Mouse (Mus musculus) spleen, adult 2 months (tissue): ENCODE data around the gene Psmd8. TPM values are rescaled to one million over a fixed set of nuclear protein-coding genes. Genes with fewer than 3 reads are reported as not detected.

ENCODE experiments used
- DNase-seq, 2 experiments: peaks; one replicate each; pipeline versions ENCODE4 v3.0.0 to v3.0.0-alpha.2; 2012 to 2021; ENCODE audit warnings: low spot score in 2 of 2, low read depth in 1 of 2
- H3K27ac ChIP-seq: fragments of 200-500 bp; 2 replicates; pipeline ENCODE4 v1.5.1; 2012; ENCODE audit warnings: low read length, inconsistent platforms; ENCODE audit not compliant: insufficient read depth
- H3K27me3 ChIP-seq: fragments of 200-500 bp; 2 replicates; pipeline ENCODE4 v1.6.1; 2012; ENCODE audit warnings: mild to moderate bottlenecking, moderate library complexity, low read length, inconsistent platforms; ENCODE audit not compliant: control insufficient read depth, insufficient read depth
- H3K36me3 ChIP-seq: fragments of 200-500 bp; 2 replicates; pipeline ENCODE4 v1.6.1; 2012; ENCODE audit warnings: mild to moderate bottlenecking, low read length, inconsistent platforms; ENCODE audit not compliant: control insufficient read depth, insufficient read depth
- H3K4me1 ChIP-seq: fragments of 200-500 bp; 2 replicates; pipeline ENCODE4 v1.6.1; 2011; ENCODE audit warnings: inconsistent platforms; ENCODE audit not compliant: control insufficient read depth, insufficient read depth, insufficient read length
- H3K4me3 ChIP-seq: fragments of 200-500 bp; 2 replicates; pipeline ENCODE4 v1.5.1; 2011; ENCODE audit warnings: mild to moderate bottlenecking, inconsistent platforms; ENCODE audit not compliant: insufficient read depth, insufficient read length; ENCODE audit errors: extremely low read depth
- CTCF ChIP-seq: fragments of 200-500 bp; IDR thresholded peaks from 2 replicates; pipeline ENCODE4 v1.5.1; 2011; ENCODE audit warnings: mild to moderate bottlenecking, inconsistent platforms; ENCODE audit not compliant: insufficient read depth, insufficient read length, insufficient replicate concordance; ENCODE audit errors: extremely low read depth
- POLR2A ChIP-seq: fragments of 200-500 bp; IDR thresholded peaks from 2 replicates; pipeline ENCODE4 v1.6.1; 2011; ENCODE audit warnings: low read depth, low read length, inconsistent platforms
- WGBS: fragments of 180-500 bp; shearing (Covaris S2); methylation state at CpG from one replicate; pipeline ENCODE4 v1.1.7; 2018; 5-methylcytosine and 5-hydroxymethylcytosine counted together
- polyA plus RNA-seq: library from polyadenylated mRNA; depleted of rRNA; stranded (reverse); fragments of >200 nt; gene quantifications from 2 replicates; pipeline ENCODE4 v1.2.3, GENCODE M21; 2012

Psmd8 gene
- polyA plus RNA-seq, 1 experiment = 82.0 TPM

GRCm38 (mm10) chr7:29179323-29179722, 1.2 kb downstream of the Psmd8 start:
- no peak overlapping the region for H3K27ac ChIP-seq
- H3K27me3 ChIP-seq = no peaks in the 10 kb centered on the region
- DNase-seq = no peak
- peak overlapping the region; percentile 10; the same call in 1 of the 2 replicates for H3K4me3 ChIP-seq
- peaks cover 21% of the 10 kb centered on the region for H3K36me3 ChIP-seq
- H3K4me1 ChIP-seq = peaks cover 9% of the 10 kb centered on the region; the same call in 1 of the 2 replicates
- WGBS = 18% methylated on average over 7 of the region's 7 CpGs
- TF ChIP-seq POLR2A = no peak
- TF ChIP-seq CTCF = no peak

DNA sequence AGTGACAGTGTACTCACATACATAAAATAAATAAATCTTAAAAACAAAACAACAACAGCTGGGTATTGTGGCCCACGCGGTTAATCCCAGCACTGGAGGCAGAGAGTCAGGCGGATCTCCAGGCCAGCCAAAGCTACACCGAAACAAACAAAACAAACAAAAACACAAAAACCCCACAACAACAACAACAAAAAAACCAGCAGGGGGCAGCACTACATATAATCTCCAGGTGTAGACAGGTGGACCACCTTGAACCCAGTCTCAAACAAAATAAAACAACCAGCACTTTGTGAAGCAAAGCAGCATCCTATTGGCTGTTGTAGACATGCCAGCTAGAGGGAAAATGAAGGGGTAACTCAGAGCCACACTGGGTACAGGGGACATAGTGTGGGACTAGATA, 2.4 kb downstream of the Psmd8 start:
- TF ChIP-seq CTCF (no peak), POLR2A (no peak)
- no peak for DNase-seq
- Histone ChIP-seq H3K4me3 (no peak overlapping the region), H3K36me3 (peaks cover 29% of the 10 kb centered on the region), H3K4me1 (peaks cover 9% of the 10 kb centered on the region; the same call in 1 of the 2 replicates), H3K27me3 (no peaks in the 10 kb centered on the region), H3K27ac (no peak overlapping the region)
- 98% methylated on average over 4 of the region's 4 CpGs for WGBS

DNA sequence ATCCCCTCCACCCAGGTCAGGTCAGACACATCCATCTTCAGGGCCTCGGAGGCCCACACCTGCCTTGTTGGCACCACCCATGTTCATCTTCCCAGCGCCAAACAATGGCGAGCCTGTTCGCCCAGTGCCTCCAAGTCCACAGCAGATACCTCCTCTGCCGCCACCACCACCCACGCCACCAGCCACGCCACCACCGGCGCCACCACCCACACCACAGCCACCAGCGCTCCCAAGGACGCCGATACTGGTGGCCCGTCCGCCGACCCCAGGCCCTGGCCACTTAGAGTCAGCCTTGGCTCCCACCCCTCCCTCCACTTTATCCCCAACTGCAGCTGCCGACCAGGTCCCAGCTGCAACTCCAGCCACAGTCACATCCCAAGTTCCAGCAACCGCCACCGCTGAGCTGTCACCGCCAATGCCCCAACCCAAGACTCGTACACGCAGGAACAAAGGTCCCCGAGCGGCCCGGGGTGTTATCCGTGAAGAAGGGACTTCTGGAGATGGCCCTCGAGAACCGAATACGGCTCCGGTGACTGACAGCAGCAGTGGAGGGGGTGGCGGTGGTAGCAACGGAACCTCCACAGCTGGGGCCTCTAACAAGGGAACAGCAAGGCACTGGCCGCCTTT, 8.0 kb downstream of the Psmd8 start:
- H3K27me3 ChIP-seq = peaks cover 23% of the 10 kb centered on the region
- no peak overlapping the region for H3K27ac ChIP-seq
- no peak for TF ChIP-seq POLR2A
- TF ChIP-seq CTCF = no peak
- peaks cover 32% of the 10 kb centered on the region for H3K36me3 ChIP-seq
- 91% methylated on average over 32 of the region's 32 CpGs for WGBS
- no peak overlapping the region for H3K4me3 ChIP-seq
- DNase-seq = no peak
- peaks cover 20% of the 10 kb centered on the region for H3K4me1 ChIP-seq

- no peak for DNase-seq
- peaks cover 20% of the 10 kb centered on the region for H3K4me1 ChIP-seq
- peaks cover 32% of the 10 kb centered on the region for H3K36me3 ChIP-seq
- peaks cover 23% of the 10 kb centered on the region for H3K27me3 ChIP-seq
- no peak overlapping the region for H3K27ac ChIP-seq
- TF ChIP-seq POLR2A (no peak), CTCF (no peak)
- WGBS = 9% methylated on average over 34 of the region's 34 CpGs
- peak overlapping the region; percentile 48; the same call in 1 of the 2 replicates for H3K4me3 ChIP-seq
These were observed 8.9 kb downstream of the Psmd8 start for GRCm38 (mm10) chr7:29171562-29172097.

DNA sequence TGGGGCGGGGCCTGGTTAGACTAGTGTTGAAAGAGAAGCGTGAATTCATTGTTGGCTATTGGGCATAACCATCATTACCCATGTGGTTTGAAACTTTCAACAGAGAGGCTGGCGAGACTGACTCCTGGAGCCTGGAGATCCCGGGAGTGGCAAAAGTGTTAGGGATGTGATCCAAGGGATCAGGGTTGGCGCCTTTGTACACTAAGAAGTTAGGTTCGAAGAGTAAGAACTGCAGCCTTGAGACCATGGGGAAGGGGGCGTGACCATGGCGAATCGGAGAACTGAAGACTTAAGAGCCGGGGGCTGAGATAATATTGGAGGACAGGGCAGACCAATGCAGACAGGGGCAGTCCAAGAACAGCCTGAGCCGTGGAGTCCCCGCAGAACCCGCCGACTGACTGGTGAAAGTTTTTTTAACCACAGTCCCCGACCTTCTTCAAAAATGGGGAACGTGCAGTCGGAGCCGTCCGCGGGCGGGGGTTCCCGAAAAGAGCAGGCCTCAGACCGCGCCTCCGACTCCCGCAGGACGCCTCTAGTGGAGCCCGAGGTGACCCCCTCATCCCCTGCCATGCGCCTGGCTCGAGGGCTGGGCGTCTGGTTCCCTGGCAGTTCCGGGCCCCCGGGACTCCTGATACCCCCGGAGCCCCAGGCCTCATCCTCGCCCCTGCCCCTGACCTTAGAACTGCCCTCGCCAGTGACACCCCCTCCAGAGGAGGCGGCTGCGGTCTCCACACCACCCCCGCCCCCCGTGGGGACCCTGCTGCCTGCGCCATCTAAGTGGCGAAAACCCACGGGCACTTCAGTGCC, 9.5 kb downstream of the Psmd8 start:
- Histone ChIP-seq H3K27ac (no peak overlapping the region), H3K27me3 (peaks cover 23% of the 10 kb centered on the region), H3K4me3 (peak overlapping the region; percentile 48), H3K4me1 (peaks cover 20% of the 10 kb centered on the region), H3K36me3 (peaks cover 27% of the 10 kb centered on the region)
- WGBS = under 1% methylated on average over 43 of the region's 43 CpGs
- TF ChIP-seq POLR2A (no peak), CTCF (no peak)
- peak in 1 of 2 experiments; percentile 37 for DNase-seq

DNA sequence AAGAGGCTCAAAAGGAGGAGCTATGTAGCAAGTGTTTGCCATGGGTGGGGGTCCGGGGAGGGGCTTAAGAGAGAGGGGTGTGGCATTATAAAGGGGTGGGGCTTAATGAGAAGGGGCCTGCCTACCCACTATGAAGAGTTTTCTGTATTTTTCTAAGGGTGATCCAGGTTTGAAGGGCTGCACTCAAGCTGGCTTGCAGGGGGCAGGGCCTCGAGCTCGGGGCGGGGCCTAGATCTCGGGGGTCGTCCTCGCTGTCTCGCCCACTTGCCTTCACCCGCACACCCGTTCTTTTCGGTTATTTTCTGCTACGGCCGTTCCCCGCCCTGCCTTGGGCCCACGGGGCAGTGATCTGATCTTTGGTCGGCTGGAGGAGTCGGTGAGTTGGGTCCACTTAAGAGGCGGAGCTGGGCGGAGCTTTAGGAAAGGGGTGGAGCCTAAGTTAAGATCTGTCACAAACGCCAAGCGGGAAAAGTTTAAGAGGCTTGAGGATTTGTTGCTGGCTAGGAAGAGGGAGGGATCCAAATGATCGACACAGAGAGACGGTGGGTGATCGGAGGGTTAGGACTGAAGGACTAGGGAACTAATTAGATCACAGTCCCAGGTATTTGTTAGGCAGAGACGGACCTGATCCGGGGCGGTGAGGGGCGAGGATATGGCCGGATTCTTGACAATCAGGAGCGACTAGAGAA, 10.3 kb downstream of the Psmd8 start, which contains the start of the genes Ggn and Spred3:
TSS of gene Ggn (plus strand) at position 145 of the 689 bp plus-strand sequence.
TSS of gene Spred3 (minus strand) at position 346 of the 689 bp plus-strand sequence.
- peaks cover 19% of the 10 kb centered on the region for H3K36me3 ChIP-seq
- H3K4me3 ChIP-seq = peak within 1 kb of the TSS; percentile 48
- TF ChIP-seq POLR2A = no peak
- no peak for TF ChIP-seq CTCF
- WGBS = under 1% methylated on average over 30 of the region's 30 CpGs
- no peak within 1 kb of the TSS for H3K27ac ChIP-seq
- H3K4me1 ChIP-seq = peaks cover 20% of the 10 kb centered on the region
- peak in 1 of 2 experiments; percentile 36 for DNase-seq
- peaks cover 23% of the 10 kb centered on the region for H3K27me3 ChIP-seq
